Mouse (Mus musculus) heart, adult 2 months (tissue): ENCODE measurements around the gene Bpi.
A peak's percentile ranks its signal among the peaks of the same experiment; 100 is the strongest.

Experiments
- CTCF ChIP-seq: fragments of 200-600 bp; IDR thresholded peaks from 2 replicates; pipeline ENCODE4 v1.8.1; 2022; ENCODE audit warnings: antibody characterized with exemption, mild to moderate bottlenecking, moderate library complexity
- POLR2A ChIP-seq: fragments of 200-500 bp; IDR thresholded peaks from 2 replicates; pipeline ENCODE4 v1.6.1; 2011; ENCODE audit warnings: mild to moderate bottlenecking, low read depth, low read length, control low read depth; ENCODE audit not compliant: insufficient read depth

DNA sequence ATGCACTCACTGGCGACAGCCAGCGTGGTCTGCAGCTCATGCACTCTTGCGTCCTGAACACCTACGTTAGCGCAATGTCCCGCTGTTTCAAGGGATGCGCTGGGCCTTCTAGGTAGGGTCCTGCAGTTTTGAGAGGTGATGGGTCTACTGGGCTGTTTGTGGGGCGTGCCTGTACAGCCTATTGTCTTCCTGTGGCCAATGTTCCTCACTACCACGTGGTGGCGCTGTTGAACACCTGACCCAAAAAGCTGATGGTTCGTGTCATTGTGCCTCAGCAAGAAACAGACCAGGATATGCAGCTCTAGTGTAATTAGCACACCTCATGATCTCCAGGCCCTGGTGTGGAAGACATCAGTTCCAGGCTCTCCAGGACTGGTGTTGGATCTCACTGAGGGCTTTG, 26.7 kb downstream of the Bpi start:
- TF ChIP-seq CTCF: peak; percentile 87
- TF ChIP-seq POLR2A: no peak
